Comparison of ENCODE assay signal across 8 mouse cellular contexts in the genomic region with DNA sequence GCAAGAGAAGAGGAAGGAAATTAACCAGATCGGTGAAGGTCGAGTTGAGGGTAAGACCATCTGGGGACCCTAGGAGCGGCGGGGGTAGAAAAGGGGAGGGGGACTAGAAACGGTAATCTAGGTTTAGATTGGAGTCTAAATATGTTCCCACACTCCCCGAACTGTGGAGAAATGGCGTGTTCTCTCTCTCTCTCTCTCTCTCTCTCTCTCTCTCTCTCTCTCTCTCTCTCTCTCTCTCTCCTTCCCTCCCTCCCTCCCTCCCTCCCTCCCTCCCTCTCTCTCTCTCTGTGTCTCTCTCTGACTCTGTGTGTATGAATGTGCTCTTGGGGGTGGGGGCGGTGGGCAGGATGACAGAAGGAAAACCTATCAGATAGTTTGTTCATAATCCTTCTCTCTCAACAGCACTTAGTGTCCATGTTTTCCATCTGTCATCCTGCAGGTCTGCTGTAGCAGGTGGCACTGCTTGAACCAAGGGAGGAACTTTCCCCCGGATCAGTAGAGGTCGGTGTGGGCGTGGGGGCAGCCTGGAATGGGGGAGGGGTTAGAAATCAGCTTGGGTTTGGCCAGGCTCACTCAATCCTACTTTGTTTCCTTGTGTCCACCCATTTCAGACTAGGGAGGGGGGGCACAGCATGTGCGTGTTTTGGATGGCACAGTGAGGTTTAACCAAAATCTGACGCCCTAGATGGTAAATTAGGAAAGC. TPM values are rescaled to one million over a fixed set of nuclear protein-coding genes. Genes with fewer than 3 reads are reported as not detected.
A peak's percentile ranks its signal among the peaks of the same experiment; 100 is the strongest.
DNase-seq lines count a peak whose midpoint lies in the region; ATAC-seq and TF ChIP-seq lines count a peak whose summit lies in the region.

No protein-coding gene starts in this region.

- H3K4me2 ChIP-seq in embryonic facial prominence, embryonic 15.5 days (replicated peaks), result peak overlapping the region; percentile 44
- peak overlapping the region; percentile 48 for H3K4me2 ChIP-seq in midbrain, embryonic 16.5 days (ENCODE audit: low read length)

- H3K27me3 ChIP-seq in E14TG2a.4 (ENCODE audit: insufficient read depth, low read length), result peaks cover 17% of the 10 kb centered on the region
- H3K27me3 ChIP-seq in embryonic facial prominence, embryonic 15.5 days, result 0 out of 2 replicates have a peak, but pooled peaks cover 3% of the 10 kb centered on the region
- H3K27me3 ChIP-seq in midbrain, embryonic 16.5 days (ENCODE audit: control insufficient read depth, insufficient read depth, low read depth, low read length), result no peaks in the 10 kb centered on the region; the same call in 1 of the 2 replicates

- 0 out of 2 replicates have a peak overlapping the region, but pooled peaks have one; percentile 72 for H3K27ac ChIP-seq in embryonic facial prominence, embryonic 15.5 days (replicated peaks)
- H3K27ac ChIP-seq in midbrain, embryonic 16.5 days (ENCODE audit: low read length), result peak overlapping the region; percentile 75

- no peaks in the 10 kb centered on the region for H3K36me3 ChIP-seq in E14TG2a.4 (ENCODE audit: insufficient read depth, low read length)
- H3K36me3 ChIP-seq in embryonic facial prominence, embryonic 15.5 days, result no peaks in the 10 kb centered on the region
- no peaks in the 10 kb centered on the region for H3K36me3 ChIP-seq in midbrain, embryonic 16.5 days (ENCODE audit: control insufficient read depth, insufficient read depth, low read length)

- DNase-seq in embryo, embryonic 11 days, result peak; percentile 6
- no peak for DNase-seq in embryo, embryonic 9.5 days (ENCODE audit: extremely low spot score)
- peak; percentile 10 for DNase-seq in kidney, postnatal 10 days
- no peak for DNase-seq in spleen, adult 12 weeks (ENCODE audit: low spot score)
- no peak for DNase-seq in adrenal gland, adult 18-20 months (ENCODE audit: low spot score in 2 of 2)

- peak overlapping the region; percentile 77 for H3K4me3 ChIP-seq in E14TG2a.4 (replicated peaks; ENCODE audit: low read length)
- H3K4me3 ChIP-seq in embryonic facial prominence, embryonic 15.5 days (replicated peaks), result peak overlapping the region; percentile 62
- H3K4me3 ChIP-seq in midbrain, embryonic 16.5 days (ENCODE audit: low read depth, low read length), result peak overlapping the region; percentile 61

- H3K9ac ChIP-seq in embryonic facial prominence, embryonic 15.5 days, result peak overlapping the region; percentile 42
- peak overlapping the region; percentile 76 for H3K9ac ChIP-seq in midbrain, embryonic 16.5 days (ENCODE audit: low read depth, low read length)

- H3K9me3 ChIP-seq in E14TG2a.4 (ENCODE audit: low read length), result no peaks in the 10 kb centered on the region
- H3K9me3 ChIP-seq in embryonic facial prominence, embryonic 15.5 days (replicated peaks), result no peaks in the 10 kb centered on the region
- H3K9me3 ChIP-seq in midbrain, embryonic 16.5 days (replicated peaks; ENCODE audit: control insufficient read depth, low read length, poor library complexity, severe bottlenecking), result no peaks in the 10 kb centered on the region

- ATAC-seq in embryonic facial prominence, embryonic 15.5 days (ENCODE audit: insufficient number of reproducible peaks, low FRiP score, low TSS enrichment, low read depth), result peak; percentile 60
- peak; percentile 50 for ATAC-seq in midbrain, embryonic 16.5 days

- peaks cover 7% of the 10 kb centered on the region for H3K4me1 ChIP-seq in E14TG2a.4 (replicated peaks; ENCODE audit: low read depth, low read length)
- no peaks in the 10 kb centered on the region for H3K4me1 ChIP-seq in embryonic facial prominence, embryonic 15.5 days
- peaks cover 5% of the 10 kb centered on the region; the same call in 1 of the 2 replicates for H3K4me1 ChIP-seq in midbrain, embryonic 16.5 days (ENCODE audit: control insufficient read depth, insufficient read depth, low read length)

- 21% methylated on average over 13 of the region's 13 CpGs for WGBS in embryonic facial prominence, embryonic 15.5 days
- WGBS in midbrain, embryonic 16.5 days, result 21% methylated on average over 12 of the region's 13 CpGs

- no peak for TF ChIP-seq CTCF in E14TG2a.4 (conservative IDR thresholded peaks at IDR 0.05; ENCODE audit: low read length)

RNA-seq across cellular contexts. Expression of a gene that starts 1.0 kb away (rescaled TPM):
- 86.9 and 96.8 TPM in 2 replicates for polyA plus RNA-seq in embryonic facial prominence, embryonic 15.5 days (2015; fragmentation: Nextera tagmentation; extraction: Ambion mirVana)
- 86.7 and 87.7 TPM in 2 replicates for polyA plus RNA-seq in midbrain, embryonic 16.5 days (2015; fragmentation: Nextera tagmentation; extraction: Ambion mirVana)
- 10 to 100 TPM; 49.9 to 53.5 TPM for total RNA-seq in adrenal gland, adult 18-20 months (2021)

RNA-seq across cellular contexts. Expression of a gene that starts 6.2 kb away (rescaled TPM):
- 26.9 and 27.2 TPM in 2 replicates for polyA plus RNA-seq in embryonic facial prominence, embryonic 15.5 days (2015; fragmentation: Nextera tagmentation; extraction: Ambion mirVana)
- polyA plus RNA-seq in midbrain, embryonic 16.5 days (2015; fragmentation: Nextera tagmentation; extraction: Ambion mirVana), result 52.7 and 53.0 TPM in 2 replicates
- total RNA-seq in adrenal gland, adult 18-20 months (2021), result 1 to 10 TPM; 6.0 to 8.8 TPM

RNA-seq across cellular contexts. Expression of a gene that starts 39.7 kb away (rescaled TPM):
- 62.1 and 64.1 TPM in 2 replicates for polyA plus RNA-seq in embryonic facial prominence, embryonic 15.5 days (2015; fragmentation: Nextera tagmentation; extraction: Ambion mirVana)
- 95.8 and 97.5 TPM in 2 replicates for polyA plus RNA-seq in midbrain, embryonic 16.5 days (2015; fragmentation: Nextera tagmentation; extraction: Ambion mirVana)
- total RNA-seq in adrenal gland, adult 18-20 months (2021), result 10 to 100 TPM; 14.9 to 16.2 TPM

RNA-seq across cellular contexts. Expression of a gene that starts 51.6 kb away (rescaled TPM):
- polyA plus RNA-seq in embryonic facial prominence, embryonic 15.5 days (2015; fragmentation: Nextera tagmentation; extraction: Ambion mirVana), result 73.4 and 75.7 TPM in 2 replicates
- 95.6 and 104 TPM in 2 replicates for polyA plus RNA-seq in midbrain, embryonic 16.5 days (2015; fragmentation: Nextera tagmentation; extraction: Ambion mirVana)
- total RNA-seq in adrenal gland, adult 18-20 months (2021), result 10 to 100 TPM; 26.2 to 39.3 TPM

Comparison
In these comparisons a context has a peak if more than half of its experiments do, and no peak if none do; other contexts are left out.
1. DNase-seq: peak in embryo, embryonic 11 days (single experiment) and kidney, postnatal 10 days (single experiment); none in embryo, embryonic 9.5 days (single experiment), spleen, adult 12 weeks (single experiment) and adrenal gland, adult 18-20 months (0 of 2).
2. Peak in every context shown above with its lines, with median percentiles within 50 percentile points of each other: H3K4me3 ChIP-seq.